Mouse (Mus musculus): ENCODE data around the gene Il20ra. TPM values are rescaled to one million over a fixed set of nuclear protein-coding genes. Genes with fewer than 3 reads are reported as not detected.
"Not testable (repeated sequence)": the region's sequence is repeated elsewhere in the genome, so short reads cannot be mapped to it uniquely, and the experiment has no call there.

Gene Il20ra
- total RNA-seq (2021): 1 to 10 TPM; 2.8 to 3.3 TPM
- long read RNA-seq, experiment 1, partial matches to known transcripts: 0 of 2 reads
- long read RNA-seq, experiment 1, other reads (novel, unspliced or antisense): 1 of 2 reads
- long read RNA-seq, experiment 2, partial matches to known transcripts: 0 of 5 reads
- long read RNA-seq, experiment 2, other reads (novel, unspliced or antisense): 3 of 5 reads

- DNase-seq: peak; percentile 78
These were observed at the start of gene Il20ra for GRCm38 (mm10) chr10:19712421-19712836. Gene Il20ra, plus strand, starts transcription at chr10:19712570.

- no peak for DNase-seq
These were observed 43.4 kb upstream of the Il20ra start for GRCm38 (mm10) chr10:19668973-19669372.

GRCm38 (mm10) chr10:19672015-19672414 lies 40.4 kb upstream of the Il20ra start:
- no peak for DNase-seq

GRCm38 (mm10) chr10:19673146-19673545 lies 39.2 kb upstream of the Il20ra start:
- DNase-seq: no peak

- DNase-seq: no peak
These were observed 24.7 kb upstream of the Il20ra start for GRCm38 (mm10) chr10:19687686-19688085.

- DNase-seq: no peak
These were observed 21.1 kb upstream of the Il20ra start for GRCm38 (mm10) chr10:19691287-19691686.

GRCm38 (mm10) chr10:19691771-19692170 lies 20.6 kb upstream of the Il20ra start:
- no peak for DNase-seq

GRCm38 (mm10) chr10:19692332-19692731 lies 20.0 kb upstream of the Il20ra start:
- no peak for DNase-seq

- DNase-seq: peak; percentile 51
These were observed 19.4 kb upstream of the Il20ra start for GRCm38 (mm10) chr10:19692988-19693387.

GRCm38 (mm10) chr10:19693629-19694028 lies 18.7 kb upstream of the Il20ra start:
- peak; percentile 18 for DNase-seq

- DNase-seq: no peak
These were observed 13.0 kb upstream of the Il20ra start for GRCm38 (mm10) chr10:19699331-19699730.

- no peak for DNase-seq
These were observed 7.9 kb upstream of the Il20ra start for GRCm38 (mm10) chr10:19704445-19704844.

- DNase-seq: no peak
These were observed 4.6 kb upstream of the Il20ra start for GRCm38 (mm10) chr10:19707768-19708167.

- DNase-seq: peak; percentile 51
These were observed 3.9 kb upstream of the Il20ra start for GRCm38 (mm10) chr10:19708277-19709070.

- peak; percentile 35 for DNase-seq
These were observed 1.4 kb upstream of the Il20ra start for GRCm38 (mm10) chr10:19711020-19711419.

GRCm38 (mm10) chr10:19711551-19712171 lies 709 bp upstream of the Il20ra start:
- DNase-seq: no peak

GRCm38 (mm10) chr10:19718627-19719026 lies 6.3 kb downstream of the Il20ra start:
- no peak for DNase-seq

- DNase-seq: no peak
These were observed 9.9 kb downstream of the Il20ra start for GRCm38 (mm10) chr10:19722320-19722719.

- no peak for DNase-seq
These were observed 11.9 kb downstream of the Il20ra start for GRCm38 (mm10) chr10:19724158-19724832.

GRCm38 (mm10) chr10:19738442-19738841 lies 26.1 kb downstream of the Il20ra start:
- DNase-seq: not testable (repeated sequence)

- DNase-seq: peak; percentile 45
These were observed 33.3 kb downstream of the Il20ra start for GRCm38 (mm10) chr10:19745662-19746061.

GRCm38 (mm10) chr10:19746156-19746555 lies 33.8 kb downstream of the Il20ra start:
- DNase-seq: no peak

GRCm38 (mm10) chr10:19747661-19748060 lies 35.3 kb downstream of the Il20ra start:
- DNase-seq: no peak

Measured in adrenal gland, postnatal 10 days (tissue).